Mouse (Mus musculus): ENCODE measurements at regions not wholly inside any gene's neighbourhood (a gene's known extent, or its start where the extent isn't known, plus 50 kb on each side); places are given as distances from the start of the nearest gene placed in this dataset.

DNA sequence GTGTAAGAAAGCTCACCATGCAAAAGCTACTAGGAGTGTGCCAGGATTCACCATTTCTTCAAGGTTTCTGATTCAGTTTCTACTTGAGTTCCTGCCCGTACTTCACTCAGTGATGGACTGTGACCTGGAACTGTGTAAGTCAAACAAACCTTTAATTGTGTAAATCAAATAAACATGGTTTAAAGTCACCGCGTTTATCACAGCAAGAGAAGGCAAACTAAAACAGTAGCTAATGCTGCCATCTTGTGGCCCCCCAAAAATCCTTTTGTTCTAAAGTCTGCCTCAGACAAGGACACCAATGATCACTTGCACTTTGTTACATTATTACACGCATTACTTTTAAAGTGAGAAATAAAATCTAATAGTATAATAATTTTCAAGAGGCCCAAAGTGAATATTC, 63.6 kb upstream of the Dcx start:
- Histone ChIP-seq H3K4me2 (peak overlapping the region; percentile 24; the same call in 1 of the 2 replicates), H3K9me3 (no peaks in the 10 kb centered on the region), H3K27ac (no peak overlapping the region), H3K4me1 (replicated peaks) (no peaks in the 10 kb centered on the region), H3K9ac (replicated peaks) (no peak overlapping the region), H3K36me3 (no peaks in the 10 kb centered on the region), H3K4me3 (replicated peaks) (no peak overlapping the region), H3K27me3 (no peaks in the 10 kb centered on the region)
- ATAC-seq (ENCODE audit: insufficient number of reproducible peaks, insufficient read depth, low FRiP score, low TSS enrichment, low read depth), result no peak
- 26% methylated on average over 4 of the region's 4 CpGs for WGBS

All from limb, embryonic 12.5 days (tissue).